Mouse (Mus musculus): ENCODE results near the gene Dap. TPM values are rescaled to one million over a fixed set of nuclear protein-coding genes. Genes with fewer than 3 reads are reported as not detected.

Gene Dap
- total RNA-seq, 2 experiments from 2014 or later, result 92.0 to 93.7 TPM

GRCm38 (mm10) chr15:31296882-31297776 is 73.0 kb downstream of the Dap start:
- no peak for DNase-seq (ENCODE audit: low spot score in 2 of 2)

GRCm38 (mm10) chr15:31297777-31298137 is 73.6 kb downstream of the Dap start:
- no peak for DNase-seq (ENCODE audit: low spot score in 2 of 2)

GRCm38 (mm10) chr15:31299258-31299917 is 75.3 kb downstream of the Dap start:
- no peak for DNase-seq (ENCODE audit: low spot score in 2 of 2)

- DNase-seq (ENCODE audit: low spot score in 2 of 2), result no peak
Observed at GRCm38 (mm10) chr15:31302293-31302990, 78.3 kb downstream of the Dap start.

- DNase-seq (ENCODE audit: low spot score in 2 of 2), result no peak
Observed at GRCm38 (mm10) chr15:31304302-31304701, 80.2 kb downstream of the Dap start.

GRCm38 (mm10) chr15:31305181-31305580 is 81.1 kb downstream of the Dap start:
- DNase-seq (ENCODE audit: low spot score in 2 of 2), result no peak

GRCm38 (mm10) chr15:31306726-31307125 is 82.6 kb downstream of the Dap start:
- no peak for DNase-seq (ENCODE audit: low spot score in 2 of 2)

GRCm38 (mm10) chr15:31309526-31309925 is 85.4 kb downstream of the Dap start:
- no peak for DNase-seq (ENCODE audit: low spot score in 2 of 2)

- no peak for DNase-seq (ENCODE audit: low spot score in 2 of 2)
Observed at GRCm38 (mm10) chr15:31312001-31312400, 87.9 kb downstream of the Dap start.

- DNase-seq (ENCODE audit: low spot score in 2 of 2), result peak; percentile 80 to 82
Observed at GRCm38 (mm10) chr15:31315630-31316231, 91.6 kb downstream of the Dap start.

- no peak for DNase-seq (ENCODE audit: low spot score in 2 of 2)
Observed at GRCm38 (mm10) chr15:31317056-31317805, 93.1 kb downstream of the Dap start.

GRCm38 (mm10) chr15:31318158-31318955 is 94.2 kb downstream of the Dap start:
- no peak for DNase-seq (ENCODE audit: low spot score in 2 of 2)

- DNase-seq (ENCODE audit: low spot score in 2 of 2), result no peak
Observed at GRCm38 (mm10) chr15:31319046-31319445, 94.9 kb downstream of the Dap start.

GRCm38 (mm10) chr15:31320598-31321377 is 96.7 kb downstream of the Dap start:
- DNase-seq (ENCODE audit: low spot score in 2 of 2), result no peak

GRCm38 (mm10) chr15:31323684-31324083 is 99.6 kb downstream of the Dap start:
- no peak for DNase-seq (ENCODE audit: low spot score in 2 of 2)
